Mouse (Mus musculus) C2C12 (cell line): ENCODE results near the gene Atp6v1d. TPM values are rescaled to one million over a fixed set of nuclear protein-coding genes. Genes with fewer than 3 reads are reported as not detected.

Experiments used
- H3K27me3 ChIP-seq: one replicate; pipeline ENCODE4 v1.6.1; 2011; ENCODE audit not compliant: control insufficient read depth, insufficient read depth, insufficient read length
- H3K36me3 ChIP-seq: one replicate; pipeline ENCODE4 v1.6.1; 2011; ENCODE audit not compliant: control insufficient read depth, insufficient read depth
- H3K4me3 ChIP-seq: one replicate; pipeline ENCODE4 v1.5.1; 2011; ENCODE audit warnings: mild to moderate bottlenecking, control low read depth; ENCODE audit not compliant: poor library complexity, insufficient read depth, severe bottlenecking
- H3K79me2 ChIP-seq: one replicate; pipeline ENCODE4 v1.6.1; 2011; ENCODE audit not compliant: control insufficient read depth, insufficient read depth
- H3K79me3 ChIP-seq: one replicate; pipeline ENCODE4 v1.6.1; 2011; ENCODE audit warnings: low read depth, control low read depth
- H3ac ChIP-seq: one replicate; pipeline ENCODE3; 2011; ENCODE audit warnings: low read depth; ENCODE audit not compliant: control insufficient read depth, insufficient read length
- CEBPB ChIP-seq: IDR thresholded peaks from one replicate; pipeline ENCODE4 v1.6.1; 2011; ENCODE audit warnings: low read depth, mild to moderate bottlenecking, control low read depth, moderate library complexity
- CTCF ChIP-seq: IDR thresholded peaks from one replicate; pipeline ENCODE4 v1.5.1; 2011; ENCODE audit not compliant: control insufficient read depth, insufficient read depth, insufficient read length
- FOSL1 ChIP-seq: IDR thresholded peaks from one replicate; pipeline ENCODE4 v1.8.0; 2011; ENCODE audit warnings: mild to moderate bottlenecking, low read length; ENCODE audit not compliant: poor library complexity, insufficient read depth, severe bottlenecking
- MAX ChIP-seq: IDR thresholded peaks from one replicate; pipeline ENCODE4 v1.6.1; 2011; ENCODE audit warnings: mild to moderate bottlenecking, control low read depth
- MYOD1 ChIP-seq: IDR thresholded peaks from one replicate; pipeline ENCODE4 v1.6.1; 2011; ENCODE audit warnings: low read depth; ENCODE audit not compliant: control insufficient read depth, insufficient read length
- MYOG ChIP-seq: IDR thresholded peaks from one replicate; pipeline ENCODE4 v1.6.1; 2011; ENCODE audit not compliant: control insufficient read depth, insufficient read length; ENCODE audit errors: extremely low read depth
- USF1 ChIP-seq: IDR thresholded peaks from one replicate; pipeline ENCODE4 v1.6.1; 2011; ENCODE audit warnings: low read depth, mild to moderate bottlenecking, control low read depth, moderate library complexity
- polyA plus RNA-seq: library from polyadenylated mRNA; unstranded; fragments of >200 nt; fragmentation: generic; extraction: Trizol; gene quantifications from one replicate; pipeline ENCODE4 v1.2.1, GENCODE M21; 2012; ENCODE audit warnings: missing spikeins

Atp6v1d gene
- polyA plus RNA-seq, 1 experiment, result 32.8 TPM

DNA sequence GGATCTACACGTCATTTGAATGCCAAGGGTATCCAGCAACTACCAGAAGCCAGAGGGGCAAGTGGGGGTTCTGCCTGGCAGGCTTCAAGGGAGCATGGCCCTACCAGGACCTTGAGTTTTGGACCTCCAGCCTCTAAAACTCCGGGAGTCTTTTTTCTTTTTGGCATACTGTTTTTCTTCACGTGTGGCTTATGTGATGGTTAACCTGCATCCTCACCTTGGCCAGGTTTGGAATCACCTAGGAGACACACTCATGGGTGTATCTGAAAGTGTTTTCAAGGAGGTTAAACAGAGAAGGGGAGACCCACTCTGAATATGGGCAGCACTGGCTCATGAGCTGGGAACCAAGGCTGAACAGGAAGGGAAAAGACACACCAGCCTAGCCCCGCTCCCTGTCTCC lies 41.9 kb upstream of the Atp6v1d start:
- H3ac ChIP-seq, result no peak overlapping the region
- H3K27me3 ChIP-seq, result no peaks in the 10 kb centered on the region
- H3K79me3 ChIP-seq, result no peaks in the 10 kb centered on the region
- H3K36me3 ChIP-seq, result no peaks in the 10 kb centered on the region
- no peak overlapping the region for H3K4me3 ChIP-seq
- no peaks in the 10 kb centered on the region for H3K79me2 ChIP-seq
- TF ChIP-seq MYOD1 (no peak), USF1 (no peak), CTCF (no peak), MAX (no peak), FOSL1 (no peak), MYOG (no peak), CEBPB (no peak)

DNA sequence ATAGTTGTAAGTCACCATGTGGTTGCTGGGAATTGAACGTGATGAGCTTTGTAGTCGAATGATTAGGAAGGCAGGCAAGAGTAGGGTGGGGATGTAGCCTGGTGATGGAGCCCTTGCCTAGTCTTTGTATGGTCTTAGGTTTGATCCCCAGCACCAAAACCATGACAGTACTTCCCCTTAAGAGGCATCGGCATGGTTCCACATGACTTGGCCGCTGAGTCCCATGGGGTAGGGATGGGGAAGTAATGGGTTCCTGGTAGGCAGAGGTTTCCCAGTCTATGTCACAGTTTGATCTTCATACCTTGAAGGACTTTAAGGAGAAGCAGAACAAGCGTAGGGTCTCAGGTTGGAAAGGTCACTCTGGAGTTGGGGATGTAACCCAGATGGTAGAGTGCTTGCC lies 40.0 kb upstream of the Atp6v1d start:
- H3ac ChIP-seq, result no peak overlapping the region
- H3K27me3 ChIP-seq, result no peaks in the 10 kb centered on the region
- H3K79me3 ChIP-seq, result no peaks in the 10 kb centered on the region
- H3K79me2 ChIP-seq, result no peaks in the 10 kb centered on the region
- no peak overlapping the region for H3K4me3 ChIP-seq
- TF ChIP-seq MYOD1 (no peak), USF1 (no peak), CEBPB (no peak), MAX (no peak), CTCF (no peak), MYOG (no peak), FOSL1 (no peak)
- no peaks in the 10 kb centered on the region for H3K36me3 ChIP-seq

DNA sequence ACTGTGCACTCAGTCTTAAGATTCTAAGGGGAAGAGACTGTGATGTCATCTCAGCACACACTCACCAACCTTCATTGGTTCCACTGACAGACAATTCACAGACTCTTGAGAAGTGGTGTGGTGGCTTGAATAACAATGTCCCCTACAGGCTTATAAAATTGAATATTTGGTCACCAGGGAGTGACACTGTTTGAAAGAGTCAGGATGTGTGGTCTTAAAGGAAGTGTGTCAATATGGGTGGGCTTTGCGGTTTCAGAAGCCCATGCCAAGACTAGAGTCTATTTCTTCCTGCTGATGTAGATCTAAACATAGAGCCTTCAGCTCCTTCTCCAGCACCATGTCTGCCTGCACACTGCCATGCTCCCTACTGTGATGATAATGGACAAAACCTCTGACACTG lies 36.4 kb upstream of the Atp6v1d start:
- TF ChIP-seq MAX (no peak), CTCF (no peak), CEBPB (no peak), MYOD1 (no peak), MYOG (no peak), FOSL1 (no peak), USF1 (no peak)
- Histone ChIP-seq H3K36me3 (no peaks in the 10 kb centered on the region), H3K79me3 (no peaks in the 10 kb centered on the region), H3K27me3 (no peaks in the 10 kb centered on the region), H3K4me3 (no peak overlapping the region), H3ac (no peak overlapping the region), H3K79me2 (no peaks in the 10 kb centered on the region)

DNA sequence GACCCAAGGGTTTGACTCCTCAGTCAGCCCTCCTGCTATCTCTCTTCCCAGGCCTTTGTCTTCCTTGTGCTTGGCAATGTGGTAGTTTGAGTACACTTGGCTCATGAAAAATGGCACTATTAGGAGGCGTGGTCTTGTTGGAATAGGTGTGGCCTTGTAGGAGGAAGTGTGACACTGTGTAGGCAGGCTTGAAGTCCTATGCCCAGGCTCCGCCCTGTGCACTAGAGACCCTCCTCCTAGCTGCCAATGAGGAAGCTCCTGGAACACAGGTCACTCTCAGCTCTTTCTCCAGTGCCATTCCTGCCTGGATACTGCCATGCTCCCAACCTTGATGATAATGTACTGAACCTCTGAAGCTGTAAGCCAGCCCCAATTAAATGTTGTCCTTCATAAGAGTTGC lies 29.7 kb upstream of the Atp6v1d start:
- Histone ChIP-seq H3ac (no peak overlapping the region), H3K36me3 (peaks cover 26% of the 10 kb centered on the region), H3K79me3 (no peaks in the 10 kb centered on the region), H3K4me3 (no peak overlapping the region), H3K27me3 (no peaks in the 10 kb centered on the region), H3K79me2 (no peaks in the 10 kb centered on the region)
- no peak for TF ChIP-seq FOSL1
- TF ChIP-seq CEBPB, result no peak
- TF ChIP-seq CTCF, result no peak
- TF ChIP-seq MYOG, result no peak
- TF ChIP-seq MAX, result no peak
- no peak for TF ChIP-seq USF1
- no peak for TF ChIP-seq MYOD1

DNA sequence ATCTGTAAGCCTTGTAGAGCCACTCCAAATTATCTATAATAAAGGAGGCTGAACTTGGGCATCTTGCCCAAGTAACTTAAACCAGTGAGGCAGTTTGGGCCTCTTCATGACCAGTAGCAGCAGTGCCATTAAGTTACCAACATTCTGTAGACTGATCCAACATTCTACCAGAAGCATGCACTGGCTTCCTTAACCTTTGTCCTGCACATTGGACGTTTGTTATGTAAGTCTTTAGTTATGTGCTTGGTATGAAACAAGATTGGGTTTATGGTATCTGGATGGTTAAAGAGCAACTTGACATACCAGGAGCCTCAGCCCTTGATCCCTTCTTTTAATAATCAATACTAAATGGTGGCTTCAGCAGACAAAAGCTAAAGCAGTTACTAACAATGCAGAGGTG lies 28.6 kb upstream of the Atp6v1d start:
- peaks cover 37% of the 10 kb centered on the region for H3K36me3 ChIP-seq
- H3ac ChIP-seq, result no peak overlapping the region
- no peaks in the 10 kb centered on the region for H3K79me2 ChIP-seq
- H3K79me3 ChIP-seq, result no peaks in the 10 kb centered on the region
- TF ChIP-seq MYOD1 (no peak), CEBPB (no peak), CTCF (no peak), MAX (no peak), FOSL1 (no peak), USF1 (no peak), MYOG (no peak)
- no peak overlapping the region for H3K4me3 ChIP-seq
- H3K27me3 ChIP-seq, result no peaks in the 10 kb centered on the region

DNA sequence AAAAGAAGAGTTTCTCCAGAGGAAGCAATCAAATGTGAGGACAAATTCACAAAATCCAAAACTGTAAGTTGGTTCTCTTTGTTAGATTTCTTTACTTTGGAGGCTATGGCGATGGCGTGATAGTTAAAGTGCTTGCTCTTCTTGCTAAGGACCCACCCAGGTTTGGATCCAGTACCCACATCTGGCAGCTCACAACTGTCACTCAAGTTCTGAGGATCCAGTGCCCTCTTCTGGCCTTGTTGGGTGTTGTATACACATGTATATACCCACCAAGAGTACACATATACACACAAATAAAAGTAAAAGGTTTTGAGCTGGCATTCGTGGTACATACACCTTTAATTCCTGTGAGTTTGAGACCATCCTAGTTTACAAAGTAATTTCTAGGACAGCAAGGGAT lies 13.1 kb upstream of the Atp6v1d start:
- TF ChIP-seq MAX (no peak), MYOG (no peak), MYOD1 (no peak), CEBPB (no peak), FOSL1 (no peak), CTCF (no peak), USF1 (no peak)
- H3ac ChIP-seq, result no peak overlapping the region
- H3K27me3 ChIP-seq, result no peaks in the 10 kb centered on the region
- H3K4me3 ChIP-seq, result no peak overlapping the region
- H3K36me3 ChIP-seq, result peaks cover 94% of the 10 kb centered on the region
- H3K79me3 ChIP-seq, result peaks cover 55% of the 10 kb centered on the region
- peaks cover 68% of the 10 kb centered on the region for H3K79me2 ChIP-seq
